Mouse (Mus musculus): Measurements from ENCODE around the gene H2afy2. TPM values are rescaled to one million over a fixed set of nuclear protein-coding genes. Genes with fewer than 3 reads are reported as not detected.

The H2afy2 gene
- 2.4 and 2.7 TPM in 2 replicates for polyA plus RNA-seq (2012; rRNA removed)

GRCm38 (mm10) chr10:61783621-61784251 lies at the start of gene H2afy2:
TSS of gene H2afy2 (minus strand) at chr10:61784147.

GRCm38 (mm10) chr10:61714771-61715461 lies 69.0 kb downstream of the H2afy2 start, which contains the start of gene Aifm2:
TSS of gene Aifm2 (plus strand) at chr10:61715263.

GRCm38 (mm10) chr10:61694870-61695670 lies 88.9 kb downstream of the H2afy2 start, which contains the start of gene Tysnd1:
TSS of gene Tysnd1 (plus strand) at chr10:61695514.

Other genes with a start within 250 kb of the H2afy2 start
- not detected in 2 replicates for gene Npffr1, start 188.7 kb downstream of the H2afy2 start, polyA plus RNA-seq (2012; rRNA removed)
- gene Ppa1, start 135.6 kb downstream of the H2afy2 start, polyA plus RNA-seq (2012; rRNA removed), result 47.6 and 50.1 TPM in 2 replicates
- 45.2 and 45.3 TPM in 2 replicates for gene Sar1a, start 103.8 kb downstream of the H2afy2 start, polyA plus RNA-seq (2012; rRNA removed)
- 19.4 and 21.6 TPM in 2 replicates for gene Tysnd1, start 88.6 kb downstream of the H2afy2 start, polyA plus RNA-seq (2012; rRNA removed)
- gene Aifm2, start 68.9 kb downstream of the H2afy2 start, polyA plus RNA-seq (2012; rRNA removed), result 6.5 and 7.7 TPM in 2 replicates
- 1.8 TPM in 2 replicates for gene Col13a1, start 195.0 kb upstream of the H2afy2 start, polyA plus RNA-seq (2012; rRNA removed)